Mouse (Mus musculus): Measurements from ENCODE around the gene Tmem117.

DNA sequence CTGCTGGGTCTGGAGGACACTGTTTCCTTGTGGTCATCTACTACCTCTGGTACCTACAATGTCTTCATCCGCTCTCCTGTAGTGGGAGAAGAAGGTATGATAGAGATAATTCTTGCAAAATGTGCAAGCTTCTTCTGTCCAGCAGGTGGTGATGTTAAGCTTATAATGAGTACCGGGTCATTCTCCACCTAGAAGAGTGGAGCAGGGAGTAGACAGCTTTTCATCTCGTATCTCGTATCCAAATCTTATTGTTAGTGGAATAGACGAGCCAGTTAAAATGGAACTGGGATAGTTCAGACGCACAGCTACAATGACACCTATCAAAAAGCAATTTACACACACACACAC is 60.8 kb downstream of the Tmem117 start:
- TF ChIP-seq EP300 (IDR thresholded peaks at IDR 0.05; ENCODE audit: insufficient read depth, low read depth, low read length) (no peak), CTCF (IDR thresholded peaks at IDR 0.05) (peak; percentile 17; the same call in 1 of the 2 replicates)

All from heart, adult 2 months (tissue).